Mouse (Mus musculus): ENCODE data around the gene Usp13.

- no peak for TF ChIP-seq POLR2A (IDR thresholded peaks at IDR 0.05; ENCODE audit: borderline replicate concordance, control insufficient read depth, low read depth, low read length)
- TF ChIP-seq CTCF (IDR thresholded peaks at IDR 0.05; ENCODE audit: control insufficient read depth, insufficient read depth, low read length) = no peak
These were observed 167.8 kb downstream of the Usp13 start for GRCm38 (mm10) chr3:32985141-32985540.
